Mouse (Mus musculus) heart, embryonic 14.5 days (tissue): Measurements from ENCODE around the gene Spats2. TPM values are rescaled to one million over a fixed set of nuclear protein-coding genes. Genes with fewer than 3 reads are reported as not detected.

Experiments
- ATAC-seq: fragments of 200-750 bp; cut with Nextera tagmentation; 2 replicates; pipeline ENCODE4 v1.8.0; 2017; ENCODE audit warnings: low read depth, moderate TSS enrichment; ENCODE audit not compliant: insufficient number of reproducible peaks, insufficient read depth, low FRiP score
- H3K27ac ChIP-seq, 2 experiments: fragments of 200-500 bp in 1 of 2; fragments of 300-500 bp in 1 of 2; sonication (generic) in 1 of 2; replicated peaks in 1 of 2; 2 replicates each; pipeline ENCODE4 v1.5.1; 2012 to 2014; ENCODE audit warnings: low read depth in 2 of 2, low read length in 2 of 2, control low read depth in 1 of 2, mild to moderate bottlenecking in 1 of 2, mixed read lengths in 1 of 2; ENCODE audit not compliant: control insufficient read depth in 1 of 2, insufficient read depth in 1 of 2
- H3K27me3 ChIP-seq: fragments of 300-500 bp; sonication (generic); 2 replicates; pipeline ENCODE4 v1.6.1; 2014; ENCODE audit warnings: mild to moderate bottlenecking, low read length, control low read depth; ENCODE audit not compliant: control insufficient read depth, insufficient read depth
- H3K36me3 ChIP-seq: fragments of 300-500 bp; sonication (generic); 2 replicates; pipeline ENCODE4 v1.6.1; 2014; ENCODE audit warnings: mild to moderate bottlenecking, control low read depth, low read length, mixed read lengths; ENCODE audit not compliant: control insufficient read depth, insufficient read depth
- H3K4me1 ChIP-seq, 2 experiments: fragments of 200-500 bp in 1 of 2; fragments of 300-500 bp in 1 of 2; sonication (generic) in 1 of 2; 2 replicates each; pipeline ENCODE4 v1.6.1; 2012 to 2014; ENCODE audit warnings: low read length in 2 of 2, control low read depth in 1 of 2, mixed read lengths in 1 of 2; ENCODE audit not compliant: control insufficient read depth in 2 of 2, insufficient read depth in 2 of 2
- H3K4me2 ChIP-seq: fragments of 300-500 bp; sonication (generic); 2 replicates; pipeline ENCODE4 v1.6.1; 2014; ENCODE audit warnings: mild to moderate bottlenecking, low read length
- H3K4me3 ChIP-seq, 2 experiments: fragments of 200-500 bp in 1 of 2; fragments of 300-500 bp in 1 of 2; sonication (generic) in 1 of 2; 2 replicates each; pipeline ENCODE4 v1.5.1; 2012 to 2014; ENCODE audit warnings: low read length in 2 of 2, mild to moderate bottlenecking in 2 of 2, control low read depth in 1 of 2, low read depth in 1 of 2, moderate library complexity in 1 of 2; ENCODE audit not compliant: control insufficient read depth in 1 of 2, insufficient read depth in 1 of 2
- H3K9ac ChIP-seq: fragments of 300-500 bp; sonication (generic); 2 replicates; pipeline ENCODE4 v1.6.1; 2014; ENCODE audit warnings: mild to moderate bottlenecking, low read length
- H3K9me3 ChIP-seq: fragments of 300-500 bp; sonication (generic); 2 replicates; pipeline ENCODE4 v1.6.1; 2016; ENCODE audit warnings: low read length, control low read depth; ENCODE audit not compliant: control insufficient read depth
- WGBS: fragments of 180-500 bp; shearing (Covaris S2); extraction: QIAGEN DNeasy Blood & Tissue Kit; methylation state at CpG from one replicate; pipeline ENCODE4 v1.1.7; 2014; 5-methylcytosine and 5-hydroxymethylcytosine counted together
- polyA plus RNA-seq: library from polyadenylated mRNA; unstranded; fragments of >200 nt; fragmentation: Nextera tagmentation; extraction: Ambion mirVana; gene quantifications from 2 replicates; pipeline ENCODE4 v1.2.1, GENCODE M21; 2014

The Spats2 gene
- polyA plus RNA-seq, 1 experiment from 2014 or later, result 35.9 TPM

DNA sequence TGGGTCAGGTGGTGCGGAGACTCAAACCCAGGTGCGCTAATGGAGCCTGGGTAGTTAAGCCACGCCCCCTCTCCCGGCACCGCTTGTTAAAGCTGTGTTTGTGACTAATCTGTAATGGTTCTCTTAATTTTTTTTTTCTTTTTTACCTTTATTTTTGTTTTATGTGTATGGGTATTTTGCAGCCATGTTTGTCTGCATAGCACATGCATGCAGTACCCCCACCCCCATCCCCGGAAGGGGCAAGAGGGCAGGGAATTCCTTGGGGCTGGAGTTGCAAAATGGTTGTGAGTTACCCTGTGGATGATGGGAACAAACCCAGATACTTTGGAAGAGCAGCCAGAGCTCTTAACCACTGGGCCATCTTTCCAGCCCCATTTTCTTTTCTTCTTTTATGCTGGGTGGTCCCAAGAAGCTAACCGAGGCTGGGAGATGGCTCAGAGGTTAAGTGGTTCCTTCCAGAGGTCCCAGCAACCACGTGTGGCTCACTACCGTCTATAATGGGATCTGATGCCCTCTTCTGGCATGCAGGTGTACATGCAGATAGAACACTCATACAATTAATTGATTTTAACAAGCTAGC is 12.2 kb upstream of the Spats2 start:
- Histone ChIP-seq H3K4me3 (no peak overlapping the region), H3K36me3 (no peaks in the 10 kb centered on the region), H3K27ac (no peak overlapping the region), H3K4me2 (peak overlapping the region; percentile 31; the same call in 1 of the 2 replicates), H3K9me3 (no peaks in the 10 kb centered on the region), H3K27me3 (no peaks in the 10 kb centered on the region), H3K9ac (no peak overlapping the region), H3K4me1 (peaks cover 3 to 8% of the 10 kb centered on the region in 2 experiments; a peak in 2 of 4 replicates)
- ATAC-seq, result no peak
- 13% methylated on average over 9 of the region's 9 CpGs for WGBS

DNA sequence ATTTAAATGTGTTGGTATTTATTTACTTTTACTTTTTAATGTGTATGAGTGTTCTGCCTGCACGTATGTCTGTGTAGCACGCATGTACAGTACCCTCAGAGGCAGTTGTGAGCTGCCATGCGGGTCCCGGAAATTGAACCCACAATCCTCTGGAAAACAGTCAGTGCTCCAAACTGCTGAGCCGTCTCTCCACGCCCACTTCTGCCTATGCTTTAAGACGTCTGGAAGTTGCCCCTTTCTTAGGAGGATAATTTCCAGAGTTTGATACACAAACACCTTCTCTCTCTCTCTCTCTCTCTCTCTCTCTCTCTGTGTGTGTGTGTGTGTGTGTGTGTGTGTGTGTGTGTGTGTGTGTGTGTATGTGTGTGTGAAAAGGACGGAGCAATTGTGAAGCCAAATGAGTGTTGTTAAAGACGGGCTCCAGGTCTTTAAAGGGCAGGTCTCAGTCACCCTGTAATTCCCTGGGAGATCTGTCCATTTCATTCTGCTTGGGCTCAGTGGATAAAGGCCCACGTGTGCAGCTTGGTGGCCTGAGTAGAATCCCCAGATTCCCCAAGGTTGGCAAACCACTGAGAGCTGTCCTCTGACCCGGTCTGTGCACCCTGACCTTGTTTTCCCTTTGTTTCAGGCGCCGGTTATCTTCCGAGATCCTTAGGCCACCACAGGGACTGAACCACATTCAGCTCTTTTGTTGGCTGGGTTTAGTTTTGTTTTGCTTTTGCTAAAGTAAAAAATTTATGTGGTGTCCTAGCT is 11.2 kb upstream of the Spats2 start:
- H3K4me2 ChIP-seq, result no peak overlapping the region
- no peaks in the 10 kb centered on the region for H3K9me3 ChIP-seq
- H3K27me3 ChIP-seq, result no peaks in the 10 kb centered on the region
- peaks cover 3 to 8% of the 10 kb centered on the region in 2 experiments; a peak in 2 of 4 replicates for H3K4me1 ChIP-seq
- 59% methylated on average over 14 of the region's 14 CpGs for WGBS
- H3K36me3 ChIP-seq, result no peaks in the 10 kb centered on the region
- H3K27ac ChIP-seq, result no peak overlapping the region
- H3K4me3 ChIP-seq, result no peak overlapping the region
- H3K9ac ChIP-seq, result no peak overlapping the region
- ATAC-seq, result no peak

DNA sequence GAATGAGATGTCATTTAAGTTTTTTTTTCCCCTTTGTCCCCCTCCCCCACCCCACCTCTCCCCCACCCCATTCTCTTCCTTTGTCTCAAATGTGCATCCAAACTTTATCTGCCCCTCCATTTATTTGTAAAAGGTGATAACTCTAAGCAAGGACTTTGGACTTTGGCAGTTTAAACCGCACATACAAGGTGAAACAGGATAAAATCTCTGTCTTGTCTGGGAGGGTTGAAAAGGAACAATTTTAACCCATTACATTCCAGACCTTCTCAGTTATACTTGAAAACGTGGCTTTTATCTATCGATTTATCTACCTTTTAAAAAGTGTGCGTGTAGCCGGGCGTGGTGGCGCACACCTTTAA is 10.7 kb upstream of the Spats2 start:
- Histone ChIP-seq H3K4me2 (no peak overlapping the region), H3K4me1 (peaks cover 3 to 8% of the 10 kb centered on the region in 2 experiments; a peak in 2 of 4 replicates), H3K36me3 (no peaks in the 10 kb centered on the region), H3K27me3 (no peaks in the 10 kb centered on the region), H3K9me3 (no peaks in the 10 kb centered on the region), H3K9ac (no peak overlapping the region), H3K4me3 (no peak overlapping the region), H3K27ac (no peak overlapping the region)
- ATAC-seq, result no peak
- 85% methylated on average over 7 of the region's 7 CpGs for WGBS

DNA sequence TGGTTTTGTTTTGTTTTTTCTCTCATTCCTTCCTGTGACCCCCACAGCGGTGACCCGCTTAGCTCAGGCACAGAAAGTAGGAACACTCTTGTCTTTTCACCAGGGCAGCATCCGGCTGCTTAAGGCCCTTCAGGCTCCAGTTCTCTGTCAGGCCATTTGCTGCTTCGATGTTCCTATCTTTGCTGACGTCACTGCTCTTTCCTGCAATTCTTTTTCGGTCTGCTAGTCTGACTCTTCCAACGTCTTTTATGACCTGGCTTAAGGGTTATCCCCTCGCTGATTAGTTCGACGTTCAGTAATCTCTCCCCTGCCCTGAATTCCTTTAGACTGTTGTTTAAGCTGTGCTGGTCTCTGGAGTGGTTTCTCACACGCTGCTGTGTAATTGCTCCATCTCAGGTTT is 9.2 kb upstream of the Spats2 start:
- Histone ChIP-seq H3K36me3 (no peaks in the 10 kb centered on the region), H3K4me1 (peaks cover 9 to 16% of the 10 kb centered on the region in 2 experiments), H3K27me3 (no peaks in the 10 kb centered on the region), H3K9me3 (no peaks in the 10 kb centered on the region), H3K27ac (peak overlapping the region; percentile 62 to 71), H3K4me2 (0 out of 2 replicates have a peak overlapping the region, but pooled peaks have one; percentile 11), H3K4me3 (no peak overlapping the region), H3K9ac (no peak overlapping the region)
- ATAC-seq, result peak; percentile 76
- WGBS, result 17% methylated on average over 11 of the region's 11 CpGs

DNA sequence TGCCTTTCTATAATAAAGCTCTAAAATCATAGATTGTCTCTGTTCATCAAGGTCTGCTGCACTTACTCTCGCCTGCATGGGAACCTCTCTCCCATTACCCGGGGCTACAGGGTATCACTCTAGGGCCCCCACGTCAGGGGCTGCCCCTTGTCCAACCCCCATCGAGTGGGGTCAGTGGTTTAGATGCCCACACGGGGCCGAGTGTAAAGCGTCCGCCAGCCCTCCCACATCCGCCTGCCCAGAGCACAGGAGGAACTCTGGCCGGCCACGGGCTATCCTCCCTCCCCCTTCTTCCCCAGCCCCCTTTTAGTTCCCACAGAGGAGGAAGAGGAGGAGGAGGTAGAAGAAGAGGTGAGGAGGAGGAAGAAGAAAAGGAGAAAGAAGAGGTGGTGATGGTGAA is 4.9 kb upstream of the Spats2 start:
- Histone ChIP-seq H3K9me3 (no peaks in the 10 kb centered on the region), H3K4me1 (peaks cover 9 to 16% of the 10 kb centered on the region in 2 experiments), H3K4me2 (peak overlapping the region; percentile 46), H3K36me3 (no peaks in the 10 kb centered on the region), H3K27me3 (no peaks in the 10 kb centered on the region), H3K9ac (peak overlapping the region; percentile 59; the same call in 1 of the 2 replicates), H3K27ac (no peak overlapping the region; a peak in 1 of 4 replicates), H3K4me3 (no peak overlapping the region)
- no peak for ATAC-seq
- 10% methylated on average over 11 of the region's 11 CpGs for WGBS

DNA sequence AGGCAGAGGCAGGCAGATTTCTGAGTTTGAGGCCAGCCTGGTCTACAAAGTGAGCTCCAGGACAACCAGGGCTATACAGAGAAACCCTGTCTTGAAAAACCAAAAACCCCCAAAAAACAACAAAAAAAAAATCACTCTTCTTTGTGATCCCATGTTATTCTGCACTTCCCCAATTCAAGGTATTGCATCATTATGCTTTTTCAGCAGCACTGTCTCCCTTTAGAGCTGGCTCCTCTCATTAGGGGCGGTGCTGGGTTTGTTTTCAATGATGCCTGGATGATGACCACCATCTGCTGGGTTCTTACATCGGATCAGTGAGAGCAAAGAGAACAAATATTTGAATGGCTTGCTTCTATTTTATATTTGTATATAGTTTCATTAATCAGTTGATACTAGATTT is 3.1 kb upstream of the Spats2 start:
- H3K27ac ChIP-seq, result no peak overlapping the region
- peaks cover 6 to 12% of the 10 kb centered on the region in 2 experiments for H3K4me1 ChIP-seq
- H3K9ac ChIP-seq, result no peak overlapping the region
- H3K36me3 ChIP-seq, result no peaks in the 10 kb centered on the region
- H3K4me2 ChIP-seq, result no peak overlapping the region
- H3K9me3 ChIP-seq, result no peaks in the 10 kb centered on the region
- WGBS, result 82% methylated on average over 2 of the region's 2 CpGs
- ATAC-seq, result no peak
- H3K27me3 ChIP-seq, result no peaks in the 10 kb centered on the region
- H3K4me3 ChIP-seq, result no peak overlapping the region

DNA sequence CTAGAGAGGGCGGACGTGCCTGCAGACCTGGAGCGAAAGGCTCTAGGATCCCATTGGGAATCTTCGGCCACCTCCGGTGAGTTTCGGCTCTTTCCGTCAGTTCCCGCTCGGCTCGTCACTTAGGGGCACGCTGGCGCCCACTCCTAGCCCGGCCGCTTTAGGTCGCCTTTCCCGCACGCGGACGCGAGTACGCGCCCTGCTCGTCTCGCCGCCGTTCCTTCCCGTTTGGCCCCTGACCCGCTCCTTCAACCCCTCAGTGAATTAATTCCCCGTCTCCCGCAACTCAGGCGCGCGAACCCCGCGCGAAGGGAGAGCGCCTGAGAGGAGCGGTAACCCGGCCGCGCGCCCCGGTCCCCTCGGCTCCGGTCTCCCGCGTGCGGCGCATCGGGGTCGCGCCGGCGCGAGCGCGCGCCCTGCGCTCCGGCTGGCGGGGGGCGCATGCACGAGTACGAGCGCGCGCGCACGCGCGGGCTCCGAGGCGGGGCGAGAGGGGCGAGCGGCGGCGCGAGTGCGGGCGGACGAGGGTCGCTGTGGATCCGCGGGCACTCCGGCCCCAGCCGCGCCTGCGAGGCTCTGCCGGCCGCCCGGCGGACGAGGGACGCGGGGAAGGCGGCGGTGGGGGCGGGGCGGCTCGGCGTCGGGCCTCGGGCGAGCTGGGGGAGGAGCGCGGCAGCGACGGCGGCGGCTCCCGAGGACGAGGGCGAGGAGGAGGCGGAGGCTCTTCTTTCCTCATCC is 532 bp downstream of the Spats2 start:
- peak overlapping the region; percentile 66 for H3K4me2 ChIP-seq
- ATAC-seq, result peak; percentile 82
- peaks cover 9 to 31% of the 10 kb centered on the region in 2 experiments for H3K4me1 ChIP-seq
- peak overlapping the region; percentile 63 to 83 for H3K4me3 ChIP-seq
- H3K27me3 ChIP-seq, result no peaks in the 10 kb centered on the region
- H3K27ac ChIP-seq, result peak overlapping the region; percentile 96 to 97
- H3K9me3 ChIP-seq, result no peaks in the 10 kb centered on the region
- peak overlapping the region; percentile 83 for H3K9ac ChIP-seq
- no peaks in the 10 kb centered on the region; the same call in 1 of the 2 replicates for H3K36me3 ChIP-seq
- under 1% methylated on average over 105 of the region's 115 CpGs for WGBS
